Mouse (Mus musculus): Measurements from ENCODE around the gene Agps.

DNA sequence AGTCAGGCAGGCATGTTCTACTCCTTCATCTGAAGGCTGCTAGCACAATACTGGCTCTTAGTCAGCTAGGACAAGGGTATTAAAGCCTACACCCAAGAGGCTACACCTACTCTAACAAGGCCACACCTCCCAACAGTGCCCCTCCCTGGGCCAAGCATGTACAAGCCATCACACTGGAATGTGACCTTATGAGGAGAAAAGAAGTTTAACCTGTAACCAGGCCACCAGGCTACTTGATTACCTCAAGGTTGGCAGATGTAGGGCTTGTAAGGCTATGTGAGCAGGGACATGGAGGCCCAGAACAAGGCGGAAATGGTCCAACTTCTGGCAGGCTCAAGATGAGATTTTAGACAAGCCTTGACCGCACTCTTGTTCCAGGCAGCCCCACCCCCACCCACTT, 37.6 kb downstream of the Agps start:
- TF ChIP-seq POLR2A (IDR thresholded peaks at IDR 0.05; ENCODE audit: low read depth, low read length) (no peak), CTCF (IDR thresholded peaks at IDR 0.05; ENCODE audit: extremely low read depth, insufficient read depth, insufficient read length, insufficient replicate concordance) (no peak)
